Mouse (Mus musculus): ENCODE measurements around the gene Pkib. TPM values are rescaled to one million over a fixed set of nuclear protein-coding genes. Genes with fewer than 3 reads are reported as not detected.
A peak's percentile ranks its signal among the peaks of the same experiment; 100 is the strongest.

Pkib gene
- polyA plus RNA-seq, 1 experiment from 2014 or later = 2.7 TPM

GRCm38 (mm10) chr10:57744128-57744765 lies 112.5 kb downstream of the Pkib start:
- no peak for ATAC-seq (replicated peaks; ENCODE audit: extremely low read depth, insufficient read depth, low FRiP score)
- no peak overlapping the region for H3K4me3 ChIP-seq (ENCODE audit: low read length)
- WGBS = 26% methylated on average over 2 of the region's 2 CpGs

DNA sequence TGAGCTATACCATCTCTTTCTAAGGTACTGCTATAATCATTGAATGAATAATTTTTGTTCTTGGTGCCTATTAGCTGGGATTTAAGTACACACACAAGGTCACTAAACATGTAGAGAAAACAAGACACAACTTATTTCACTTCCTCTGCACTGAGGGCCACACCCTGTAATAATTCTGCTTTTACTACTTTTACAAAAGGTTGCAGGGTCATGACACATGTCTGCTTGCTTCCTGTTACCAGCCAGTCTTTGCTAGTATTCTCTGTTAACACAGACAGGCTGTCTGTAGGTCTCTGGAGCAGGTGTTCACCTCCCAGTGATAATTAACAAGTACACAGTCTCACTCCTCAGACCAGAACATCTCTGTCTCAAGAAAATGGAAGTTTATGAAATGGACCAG lies 113.7 kb downstream of the Pkib start:
- Histone ChIP-seq H3K27me3 (ENCODE audit: control insufficient read depth, insufficient read depth, low read length) (0 out of 2 replicates have a peak, but pooled peaks cover 2% of the 10 kb centered on the region), H3K4me1 (ENCODE audit: control insufficient read depth, insufficient read depth, low read length) (no peaks in the 10 kb centered on the region), H3K9me3 (replicated peaks; ENCODE audit: control insufficient read depth, low read length) (no peaks in the 10 kb centered on the region), H3K9ac (ENCODE audit: low read length) (no peak overlapping the region), H3K4me3 (ENCODE audit: low read length) (no peak overlapping the region), H3K4me2 (ENCODE audit: low read depth, low read length) (no peak overlapping the region), H3K36me3 (ENCODE audit: control insufficient read depth, insufficient read depth) (no peaks in the 10 kb centered on the region), H3K27ac (ENCODE audit: low read length) (no peak overlapping the region)
- ATAC-seq (replicated peaks; ENCODE audit: extremely low read depth, insufficient read depth, low FRiP score) = no peak

More at GRCm38 (mm10) chr10:57744128-57744765, 112.5 kb downstream of the Pkib start:
- Histone ChIP-seq H3K36me3 (ENCODE audit: control insufficient read depth, insufficient read depth) (no peaks in the 10 kb centered on the region), H3K9ac (ENCODE audit: low read length) (no peak overlapping the region), H3K9me3 (replicated peaks; ENCODE audit: control insufficient read depth, low read length) (no peaks in the 10 kb centered on the region), H3K27me3 (ENCODE audit: control insufficient read depth, insufficient read depth, low read length) (0 out of 2 replicates have a peak, but pooled peaks cover 2% of the 10 kb centered on the region), H3K4me2 (ENCODE audit: low read depth, low read length) (no peak overlapping the region), H3K4me1 (ENCODE audit: control insufficient read depth, insufficient read depth, low read length) (no peaks in the 10 kb centered on the region), H3K27ac (ENCODE audit: low read length) (no peak overlapping the region)

GRCm38 (mm10) chr10:57747127-57747526 lies 115.3 kb downstream of the Pkib start:
- H3K4me2 ChIP-seq (ENCODE audit: low read depth, low read length) = no peak overlapping the region
- no peaks in the 10 kb centered on the region for H3K36me3 ChIP-seq (ENCODE audit: control insufficient read depth, insufficient read depth)
- no peak overlapping the region for H3K4me3 ChIP-seq (ENCODE audit: low read length)
- H3K9me3 ChIP-seq (replicated peaks; ENCODE audit: control insufficient read depth, low read length) = no peaks in the 10 kb centered on the region
- no peaks in the 10 kb centered on the region for H3K4me1 ChIP-seq (ENCODE audit: control insufficient read depth, insufficient read depth, low read length)
- no peaks in the 10 kb centered on the region for H3K27me3 ChIP-seq (ENCODE audit: control insufficient read depth, insufficient read depth, low read length)
- ATAC-seq (replicated peaks; ENCODE audit: extremely low read depth, insufficient read depth, low FRiP score) = no peak
- no peak overlapping the region for H3K27ac ChIP-seq (ENCODE audit: low read length)
- H3K9ac ChIP-seq (ENCODE audit: low read length) = no peak overlapping the region

DNA sequence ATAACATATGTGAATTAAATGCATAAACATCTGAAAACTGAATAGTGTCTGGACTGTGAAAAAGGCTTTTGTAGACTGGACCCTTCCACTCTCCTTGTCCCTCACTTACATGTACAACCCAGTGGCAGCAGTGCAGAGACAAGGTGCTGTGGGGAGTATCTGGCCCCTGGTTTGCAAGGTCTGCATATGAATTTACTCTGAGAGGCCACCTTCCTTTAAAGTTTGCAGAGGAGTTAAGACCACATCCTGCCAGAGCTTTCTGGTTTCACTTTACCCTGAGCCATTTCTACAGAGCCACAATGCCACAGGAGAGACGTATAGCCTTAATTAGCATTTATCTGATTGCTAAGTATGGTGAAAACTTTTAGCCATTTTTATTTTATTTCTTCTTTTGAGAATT lies 121.6 kb downstream of the Pkib start:
- Histone ChIP-seq H3K4me1 (ENCODE audit: control insufficient read depth, insufficient read depth, low read length) (no peaks in the 10 kb centered on the region), H3K9ac (ENCODE audit: low read length) (no peak overlapping the region), H3K4me3 (ENCODE audit: low read length) (no peak overlapping the region), H3K9me3 (replicated peaks; ENCODE audit: control insufficient read depth, low read length) (no peaks in the 10 kb centered on the region), H3K4me2 (ENCODE audit: low read depth, low read length) (no peak overlapping the region), H3K36me3 (ENCODE audit: control insufficient read depth, insufficient read depth) (no peaks in the 10 kb centered on the region), H3K27ac (ENCODE audit: low read length) (no peak overlapping the region), H3K27me3 (ENCODE audit: control insufficient read depth, insufficient read depth, low read length) (no peaks in the 10 kb centered on the region)
- ATAC-seq (replicated peaks; ENCODE audit: extremely low read depth, insufficient read depth, low FRiP score) = peak; percentile 58
- WGBS = 59% methylated on average over 1 of the region's 1 CpGs

- H3K4me2 ChIP-seq (ENCODE audit: low read depth, low read length) = no peak overlapping the region
- no peak overlapping the region for H3K27ac ChIP-seq (ENCODE audit: low read length)
- 0 out of 2 replicates have a peak, but pooled peaks cover 4% of the 10 kb centered on the region for H3K9me3 ChIP-seq (replicated peaks; ENCODE audit: control insufficient read depth, low read length)
- 81% methylated on average over 2 of the region's 2 CpGs for WGBS
- no peak for ATAC-seq (replicated peaks; ENCODE audit: extremely low read depth, insufficient read depth, low FRiP score)
- no peak overlapping the region for H3K4me3 ChIP-seq (ENCODE audit: low read length)
- no peaks in the 10 kb centered on the region for H3K4me1 ChIP-seq (ENCODE audit: control insufficient read depth, insufficient read depth, low read length)
- H3K9ac ChIP-seq (ENCODE audit: low read length) = no peak overlapping the region
- H3K27me3 ChIP-seq (ENCODE audit: control insufficient read depth, insufficient read depth, low read length) = no peaks in the 10 kb centered on the region
- no peaks in the 10 kb centered on the region for H3K36me3 ChIP-seq (ENCODE audit: control insufficient read depth, insufficient read depth)
Observed at GRCm38 (mm10) chr10:57755201-57755736, 123.5 kb downstream of the Pkib start.

GRCm38 (mm10) chr10:57758999-57759398 lies 127.2 kb downstream of the Pkib start:
- WGBS = 83% methylated on average over 2 of the region's 2 CpGs
- no peak overlapping the region for H3K9ac ChIP-seq (ENCODE audit: low read length)
- H3K36me3 ChIP-seq (ENCODE audit: control insufficient read depth, insufficient read depth) = no peaks in the 10 kb centered on the region
- no peaks in the 10 kb centered on the region for H3K27me3 ChIP-seq (ENCODE audit: control insufficient read depth, insufficient read depth, low read length)
- H3K9me3 ChIP-seq (replicated peaks; ENCODE audit: control insufficient read depth, low read length) = 0 out of 2 replicates have a peak, but pooled peaks cover 4% of the 10 kb centered on the region
- no peak overlapping the region for H3K27ac ChIP-seq (ENCODE audit: low read length)
- no peak overlapping the region for H3K4me2 ChIP-seq (ENCODE audit: low read depth, low read length)
- H3K4me3 ChIP-seq (ENCODE audit: low read length) = no peak overlapping the region
- H3K4me1 ChIP-seq (ENCODE audit: control insufficient read depth, insufficient read depth, low read length) = no peaks in the 10 kb centered on the region; the same call in 1 of the 2 replicates
- no peak for ATAC-seq (replicated peaks; ENCODE audit: extremely low read depth, insufficient read depth, low FRiP score)

GRCm38 (mm10) chr10:57760694-57761093 lies 128.9 kb downstream of the Pkib start:
- H3K4me2 ChIP-seq (ENCODE audit: low read depth, low read length) = no peak overlapping the region
- no peak for ATAC-seq (replicated peaks; ENCODE audit: extremely low read depth, insufficient read depth, low FRiP score)
- no peak overlapping the region for H3K9ac ChIP-seq (ENCODE audit: low read length)
- H3K4me1 ChIP-seq (ENCODE audit: control insufficient read depth, insufficient read depth, low read length) = no peaks in the 10 kb centered on the region; the same call in 1 of the 2 replicates
- 52% methylated on average over 3 of the region's 3 CpGs for WGBS
- no peaks in the 10 kb centered on the region for H3K36me3 ChIP-seq (ENCODE audit: control insufficient read depth, insufficient read depth)
- no peak overlapping the region for H3K27ac ChIP-seq (ENCODE audit: low read length)
- H3K27me3 ChIP-seq (ENCODE audit: control insufficient read depth, insufficient read depth, low read length) = no peaks in the 10 kb centered on the region
- 0 out of 2 replicates have a peak, but pooled peaks cover 4% of the 10 kb centered on the region for H3K9me3 ChIP-seq (replicated peaks; ENCODE audit: control insufficient read depth, low read length)
- no peak overlapping the region for H3K4me3 ChIP-seq (ENCODE audit: low read length)

DNA sequence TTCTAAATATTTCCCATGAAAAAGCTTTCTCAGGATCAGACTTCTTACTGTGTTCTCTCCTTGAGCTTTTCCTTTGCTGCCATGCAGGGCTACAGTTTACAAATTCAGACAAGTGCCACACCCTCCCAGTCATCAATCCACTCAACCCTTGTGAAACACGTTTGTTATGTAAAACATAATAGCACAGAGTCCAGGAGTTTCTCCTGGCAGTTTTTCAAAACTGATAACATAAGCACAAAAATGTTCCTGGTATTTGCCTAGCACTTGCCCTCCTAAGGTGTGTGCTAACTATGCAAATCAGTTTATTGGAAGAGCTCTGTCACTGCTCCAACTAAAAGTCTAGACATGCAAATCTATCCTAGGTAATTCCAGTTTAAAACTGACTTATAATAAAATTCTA lies 131.3 kb downstream of the Pkib start:
- Histone ChIP-seq H3K27me3 (ENCODE audit: control insufficient read depth, insufficient read depth, low read length) (no peaks in the 10 kb centered on the region), H3K9me3 (replicated peaks; ENCODE audit: control insufficient read depth, low read length) (0 out of 2 replicates have a peak, but pooled peaks cover 4% of the 10 kb centered on the region), H3K4me1 (ENCODE audit: control insufficient read depth, insufficient read depth, low read length) (no peaks in the 10 kb centered on the region; the same call in 1 of the 2 replicates), H3K27ac (ENCODE audit: low read length) (no peak overlapping the region), H3K36me3 (ENCODE audit: control insufficient read depth, insufficient read depth) (no peaks in the 10 kb centered on the region), H3K9ac (ENCODE audit: low read length) (no peak overlapping the region), H3K4me2 (ENCODE audit: low read depth, low read length) (no peak overlapping the region), H3K4me3 (ENCODE audit: low read length) (no peak overlapping the region)
- ATAC-seq (replicated peaks; ENCODE audit: extremely low read depth, insufficient read depth, low FRiP score) = no peak
- WGBS = 22% methylated on average over 1 of the region's 1 CpGs

GRCm38 (mm10) chr10:57783289-57784130 lies 151.7 kb downstream of the Pkib start:
- H3K27ac ChIP-seq (ENCODE audit: low read length) = no peak overlapping the region
- H3K27me3 ChIP-seq (ENCODE audit: control insufficient read depth, insufficient read depth, low read length) = no peaks in the 10 kb centered on the region
- WGBS = 59% methylated on average over 12 of the region's 13 CpGs
- H3K4me1 ChIP-seq (ENCODE audit: control insufficient read depth, insufficient read depth, low read length) = peaks cover 6% of the 10 kb centered on the region
- H3K9me3 ChIP-seq (replicated peaks; ENCODE audit: control insufficient read depth, low read length) = no peaks in the 10 kb centered on the region
- no peak overlapping the region for H3K9ac ChIP-seq (ENCODE audit: low read length)
- H3K4me2 ChIP-seq (ENCODE audit: low read depth, low read length) = no peak overlapping the region
- no peak for ATAC-seq (replicated peaks; ENCODE audit: extremely low read depth, insufficient read depth, low FRiP score)
- no peak overlapping the region for H3K4me3 ChIP-seq (ENCODE audit: low read length)
- H3K36me3 ChIP-seq (ENCODE audit: control insufficient read depth, insufficient read depth) = no peaks in the 10 kb centered on the region
